14 mouse cellular contexts compared by ENCODE assay signal in genomic region chr4:131304361-131304777, GRCm38 (mm10).
DNase-seq lines count a peak whose midpoint lies in the region; ATAC-seq lines count a peak whose summit lies in the region.
"Had no signal": no experiment of that assay in that cellular context is flagged by ENCODE, and none has a peak within 500 bp of the region (broad histone marks: within the 10 kb centered on the region; RNA-seq: fewer than 3 reads in every experiment).

No protein-coding gene starts in this region.

- WGBS in hindbrain, embryonic 16.5 days, result 46% methylated on average over 12 of the region's 12 CpGs
- 78% methylated on average over 12 of the region's 12 CpGs for WGBS in hindbrain, embryonic 10.5 days

- no peak overlapping the region for H3K9ac ChIP-seq in hindbrain, embryonic 16.5 days (ENCODE audit: low read depth, low read length)
- H3K9ac ChIP-seq: kidney, embryonic 15.5 days; lung, embryonic 15.5 days; midbrain, embryonic 12.5 days; neural tube, embryonic 13.5 days had no signal

- H3K4me1 ChIP-seq in hindbrain, embryonic 16.5 days (ENCODE audit: control insufficient read depth, insufficient read depth, low read depth, low read length), result peaks cover 12% of the 10 kb centered on the region
- peaks cover 19% of the 10 kb centered on the region for H3K4me1 ChIP-seq in hindbrain, embryonic 10.5 days (replicated peaks)
- H3K4me1 ChIP-seq: lung, embryonic 15.5 days had no signal

- peak overlapping the region; percentile 46 for H3K27ac ChIP-seq in hindbrain, embryonic 16.5 days (ENCODE audit: low read depth, low read length)
- H3K27ac ChIP-seq in hindbrain, embryonic 10.5 days, result no peak overlapping the region
- H3K27ac ChIP-seq: heart, adult 2 months; kidney, embryonic 15.5 days; lung, embryonic 15.5 days; midbrain, embryonic 12.5 days; neural tube, embryonic 13.5 days had no signal

- H3K27me3 ChIP-seq in hindbrain, embryonic 16.5 days (replicated peaks; ENCODE audit: control insufficient read depth, insufficient read depth, low read length), result no peaks in the 10 kb centered on the region
- no peaks in the 10 kb centered on the region for H3K27me3 ChIP-seq in hindbrain, embryonic 10.5 days (ENCODE audit: insufficient read depth, poor library complexity, severe bottlenecking)
- H3K27me3 ChIP-seq: kidney, embryonic 15.5 days; lung, embryonic 15.5 days; midbrain, embryonic 12.5 days; neural tube, embryonic 13.5 days had no signal

- no peak for DNase-seq in hindbrain, embryonic 10.5 days (ENCODE audit: low spot score)
- peak; percentile 40 to 44 for DNase-seq in frontal cortex, postnatal 10 days (ENCODE audit: low spot score in 2 of 2)
- DNase-seq in layer of hippocampus, adult 9-10 months (ENCODE audit: low spot score), result peak; percentile 41
- DNase-seq in left cerebral cortex, postnatal 36 days (ENCODE audit: low spot score in 2 of 2), result peak; percentile 75 to 80
- DNase-seq in spleen, postnatal 36 days (ENCODE audit: low spot score in 2 of 2), result no peak
- DNase-seq in heart, adult 18-20 months, result no peak
- DNase-seq in lung, postnatal 36 days, result no peak
- DNase-seq: adrenal gland, adult 2 months; heart, adult 2 months had no signal

- H3K36me3 ChIP-seq in hindbrain, embryonic 16.5 days (ENCODE audit: control insufficient read depth, insufficient read depth, low read length), result no peaks in the 10 kb centered on the region
- no peaks in the 10 kb centered on the region for H3K36me3 ChIP-seq in hindbrain, embryonic 10.5 days
- H3K36me3 ChIP-seq: kidney, embryonic 15.5 days; lung, embryonic 15.5 days; midbrain, embryonic 12.5 days; neural tube, embryonic 13.5 days had no signal

- ATAC-seq in hindbrain, embryonic 16.5 days, result 0 out of 2 replicates have a peak, but pooled peaks have one; percentile 27

- no peak overlapping the region for H3K4me2 ChIP-seq in hindbrain, embryonic 16.5 days (ENCODE audit: low read length)
- H3K4me2 ChIP-seq: kidney, embryonic 15.5 days; lung, embryonic 15.5 days; midbrain, embryonic 12.5 days; neural tube, embryonic 13.5 days had no signal

- H3K9me3 ChIP-seq in hindbrain, embryonic 16.5 days (ENCODE audit: control insufficient read depth, low read length), result no peaks in the 10 kb centered on the region
- H3K9me3 ChIP-seq in hindbrain, embryonic 10.5 days, result no peaks in the 10 kb centered on the region
- H3K9me3 ChIP-seq: kidney, embryonic 15.5 days; lung, embryonic 15.5 days; midbrain, embryonic 12.5 days; neural tube, embryonic 13.5 days had no signal

- intact Hi-C loops in left cerebral cortex, postnatal 36 days (cut with DNase I), result no loop called here

- H3K4me3 ChIP-seq in hindbrain, embryonic 16.5 days (ENCODE audit: low read length), result no peak overlapping the region
- no peak overlapping the region for H3K4me3 ChIP-seq in hindbrain, embryonic 10.5 days
- H3K4me3 ChIP-seq: heart, adult 2 months; kidney, embryonic 15.5 days; lung, embryonic 15.5 days; midbrain, embryonic 12.5 days; neural tube, embryonic 13.5 days had no signal

Comparison
In these comparisons a context has a peak if more than half of its experiments do, and no peak if none do; other contexts are left out.
1. DNase-seq: peak in frontal cortex, postnatal 10 days (2 of 2), layer of hippocampus, adult 9-10 months (single experiment) and left cerebral cortex, postnatal 36 days (2 of 2); none in hindbrain, embryonic 10.5 days (single experiment), spleen, postnatal 36 days (0 of 2), heart, adult 18-20 months (0 of 2) and lung, postnatal 36 days (single experiment).